Mouse (Mus musculus): Measurements from ENCODE around the gene Gm9844. TPM values are rescaled to one million over a fixed set of nuclear protein-coding genes. Genes with fewer than 3 reads are reported as not detected.

The Gm9844 gene
- polyA plus RNA-seq, 1 experiment from 2014 or later = 22.1 TPM

- Histone ChIP-seq H3K4me3 (ENCODE audit: low read depth, low read length) (no peak overlapping the region), H3K9ac (ENCODE audit: low read length) (no peak overlapping the region), H3K4me1 (ENCODE audit: control insufficient read depth, insufficient read depth, low read length) (no peaks in the 10 kb centered on the region), H3K36me3 (ENCODE audit: control insufficient read depth, insufficient read depth, low read length) (no peaks in the 10 kb centered on the region), H3K4me2 (ENCODE audit: low read depth, severe bottlenecking) (no peak overlapping the region), H3K27me3 (ENCODE audit: control insufficient read depth, insufficient read depth, low read length) (no peaks in the 10 kb centered on the region), H3K9me3 (ENCODE audit: control insufficient read depth, low read length) (no peaks in the 10 kb centered on the region), H3K27ac (replicated peaks; ENCODE audit: low read depth, low read length) (no peak overlapping the region)
- DNase-seq (ENCODE audit: low spot score) = no peak
- WGBS = 31% methylated on average over 2 of the region's 2 CpGs
- no peak for ATAC-seq (ENCODE audit: insufficient number of reproducible peaks, low FRiP score, low TSS enrichment, low read depth)
These were observed 17.6 kb downstream of the Gm9844 start for GRCm38 (mm10) chr7:24879620-24880019.

GRCm38 (mm10) chr7:24882416-24883199, 20.6 kb downstream of the Gm9844 start:
- no peak for ATAC-seq (ENCODE audit: insufficient number of reproducible peaks, low FRiP score, low TSS enrichment, low read depth)
- H3K9me3 ChIP-seq (ENCODE audit: control insufficient read depth, low read length) = no peaks in the 10 kb centered on the region
- DNase-seq (ENCODE audit: low spot score) = no peak
- peaks cover 19% of the 10 kb centered on the region for H3K4me1 ChIP-seq (ENCODE audit: control insufficient read depth, insufficient read depth, low read length)
- H3K27me3 ChIP-seq (ENCODE audit: control insufficient read depth, insufficient read depth, low read length) = no peaks in the 10 kb centered on the region
- peaks cover 16% of the 10 kb centered on the region for H3K36me3 ChIP-seq (ENCODE audit: control insufficient read depth, insufficient read depth, low read length)
- no peak overlapping the region for H3K4me3 ChIP-seq (ENCODE audit: low read depth, low read length)
- H3K4me2 ChIP-seq (ENCODE audit: low read depth, severe bottlenecking) = no peak overlapping the region
- no peak overlapping the region for H3K9ac ChIP-seq (ENCODE audit: low read length)
- H3K27ac ChIP-seq (replicated peaks; ENCODE audit: low read depth, low read length) = no peak overlapping the region
- 90% methylated on average over 9 of the region's 9 CpGs for WGBS

DNA sequence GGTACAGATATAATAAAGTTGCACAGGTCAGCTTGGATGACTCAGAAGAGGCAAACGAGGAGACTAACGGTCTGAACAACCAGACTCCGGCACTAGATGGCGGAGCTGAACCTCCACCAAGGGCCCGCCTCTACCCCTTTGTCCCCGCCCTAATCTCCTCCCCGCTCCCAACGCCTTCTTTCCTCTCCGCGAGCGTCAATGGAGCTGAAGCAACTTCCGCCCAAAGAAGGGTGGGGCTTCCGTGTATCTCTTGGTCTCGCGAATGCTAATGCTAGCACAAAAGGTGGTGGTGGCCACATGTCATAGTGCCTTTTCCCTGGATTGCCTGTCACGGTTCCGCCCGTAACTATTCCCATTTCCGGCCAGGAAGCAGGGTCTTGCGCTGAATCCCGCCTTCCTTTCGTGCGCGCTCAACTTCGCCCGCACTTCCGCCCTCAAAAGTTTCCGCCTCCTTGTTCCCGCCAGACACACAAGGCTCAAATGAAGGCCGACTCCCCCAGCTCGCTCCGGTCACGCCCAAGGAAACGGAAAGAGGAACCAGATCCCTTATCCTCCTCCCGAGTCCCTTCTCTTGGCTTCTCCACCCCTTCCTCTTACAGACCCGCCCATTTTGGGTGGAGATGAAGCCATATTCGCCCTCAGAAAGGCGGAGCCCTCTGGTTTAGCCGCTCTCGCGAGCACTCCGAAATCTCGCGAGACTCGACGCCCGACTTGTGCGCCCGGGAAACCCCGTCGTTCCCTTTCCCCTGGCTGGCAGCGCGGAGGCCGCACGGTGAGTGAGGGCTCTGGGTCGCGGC, 22.1 kb downstream of the Gm9844 start, which contains the start of gene Rps19:
Gene Rps19, plus strand, starts transcription at position 476 of the 797 bp plus-strand sequence.
- Histone ChIP-seq H3K9me3 (ENCODE audit: control insufficient read depth, low read length) (no peaks in the 10 kb centered on the region), H3K27me3 (ENCODE audit: control insufficient read depth, insufficient read depth, low read length) (no peaks in the 10 kb centered on the region), H3K36me3 (ENCODE audit: control insufficient read depth, insufficient read depth, low read length) (peaks cover 25% of the 10 kb centered on the region), H3K4me1 (ENCODE audit: control insufficient read depth, insufficient read depth, low read length) (peaks cover 19% of the 10 kb centered on the region), H3K4me3 (ENCODE audit: low read depth, low read length) (peak within 1 kb of the TSS; percentile 100), H3K4me2 (ENCODE audit: low read depth, severe bottlenecking) (peak within 1 kb of the TSS; percentile 77), H3K27ac (replicated peaks; ENCODE audit: low read depth, low read length) (peak within 1 kb of the TSS; percentile 82), H3K9ac (ENCODE audit: low read length) (peak within 1 kb of the TSS; percentile 100)
- DNase-seq (ENCODE audit: low spot score) (peak; percentile 99), ATAC-seq (ENCODE audit: insufficient number of reproducible peaks, low FRiP score, low TSS enrichment, low read depth) (peak; percentile 94)
- under 1% methylated on average over 57 of the region's 57 CpGs for WGBS

DNA sequence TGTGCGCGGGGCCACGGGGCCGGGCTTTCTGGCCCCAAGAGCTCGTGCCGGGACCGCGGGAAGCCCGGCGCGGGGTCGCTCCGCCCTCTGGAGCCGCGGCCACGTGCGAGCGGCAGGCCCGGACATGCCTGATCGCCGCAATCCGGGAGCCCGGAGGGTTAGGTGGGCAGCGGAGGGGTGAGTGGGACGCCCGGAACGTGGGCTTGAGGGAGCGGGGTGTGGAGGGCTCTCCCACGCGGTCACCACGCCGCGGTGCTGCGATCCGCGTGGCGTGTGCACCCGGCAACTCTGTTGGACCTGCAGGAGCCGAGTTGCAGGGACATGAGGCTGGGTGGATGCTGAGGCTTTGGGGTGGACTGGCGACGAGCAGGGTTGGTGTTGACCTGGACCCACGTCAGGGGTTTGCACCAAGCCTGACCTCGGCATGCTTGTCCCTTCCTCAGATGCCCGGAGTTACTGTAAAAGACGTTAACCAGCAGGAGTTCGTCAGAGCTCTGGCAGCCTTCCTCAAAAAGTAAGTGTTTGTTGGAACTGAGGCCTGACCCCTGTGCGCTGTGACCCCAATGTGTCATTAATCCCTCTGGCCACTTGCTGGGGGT, 22.8 kb downstream of the Gm9844 start:
- peaks cover 31% of the 10 kb centered on the region for H3K36me3 ChIP-seq (ENCODE audit: control insufficient read depth, insufficient read depth, low read length)
- DNase-seq (ENCODE audit: low spot score) = no peak
- ATAC-seq (ENCODE audit: insufficient number of reproducible peaks, low FRiP score, low TSS enrichment, low read depth) = no peak
- H3K4me2 ChIP-seq (ENCODE audit: low read depth, severe bottlenecking) = peak overlapping the region; percentile 77
- peak overlapping the region; percentile 82 for H3K27ac ChIP-seq (replicated peaks; ENCODE audit: low read depth, low read length)
- peak overlapping the region; percentile 100 for H3K9ac ChIP-seq (ENCODE audit: low read length)
- no peaks in the 10 kb centered on the region for H3K27me3 ChIP-seq (ENCODE audit: control insufficient read depth, insufficient read depth, low read length)
- 0% methylated on average over 47 of the region's 47 CpGs for WGBS
- H3K9me3 ChIP-seq (ENCODE audit: control insufficient read depth, low read length) = no peaks in the 10 kb centered on the region
- peak overlapping the region; percentile 100 for H3K4me3 ChIP-seq (ENCODE audit: low read depth, low read length)
- peaks cover 19% of the 10 kb centered on the region for H3K4me1 ChIP-seq (ENCODE audit: control insufficient read depth, insufficient read depth, low read length)

DNA sequence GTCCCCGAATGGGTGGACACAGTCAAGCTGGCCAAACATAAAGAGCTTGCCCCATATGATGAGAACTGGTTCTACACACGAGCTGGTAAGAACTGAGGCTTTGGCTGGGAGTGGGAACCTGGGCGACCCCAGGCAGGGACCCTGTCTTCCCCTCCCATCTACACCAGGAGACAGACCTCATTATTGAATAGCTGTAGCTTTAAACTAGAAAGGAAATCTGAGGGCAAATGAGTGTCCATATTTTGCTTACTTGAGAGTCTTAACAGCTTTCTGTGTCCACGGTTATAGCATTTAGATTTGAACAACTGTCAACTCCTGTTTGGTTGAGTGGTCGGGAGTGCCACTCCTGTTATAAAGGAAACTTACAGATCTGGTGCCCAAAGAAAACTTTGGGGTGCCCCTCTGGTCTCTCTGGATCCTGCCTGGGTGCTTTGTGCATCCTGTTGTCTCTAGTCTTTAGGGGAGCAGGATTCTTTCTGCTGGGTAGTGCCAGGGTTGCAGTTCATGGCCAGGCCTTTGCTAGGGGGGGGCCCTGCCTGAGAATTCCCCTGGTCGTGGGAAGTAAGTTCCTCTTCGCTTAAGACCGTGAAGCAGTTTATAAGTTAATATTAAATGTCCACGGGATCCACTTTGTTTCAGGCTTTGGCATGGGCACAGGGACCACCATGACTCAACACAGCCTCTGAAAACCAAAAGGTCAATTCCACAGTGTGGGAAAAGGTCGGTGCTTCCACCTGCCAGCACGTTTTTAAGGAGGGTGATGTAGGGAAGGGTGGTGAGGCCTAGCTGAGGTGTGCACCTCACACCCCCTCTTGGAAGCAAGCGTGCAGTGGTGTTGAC, 23.7 kb downstream of the Gm9844 start:
- Histone ChIP-seq H3K27me3 (ENCODE audit: control insufficient read depth, insufficient read depth, low read length) (no peaks in the 10 kb centered on the region), H3K4me2 (ENCODE audit: low read depth, severe bottlenecking) (peak overlapping the region; percentile 77), H3K9me3 (ENCODE audit: control insufficient read depth, low read length) (no peaks in the 10 kb centered on the region), H3K4me3 (ENCODE audit: low read depth, low read length) (peak overlapping the region; percentile 100), H3K36me3 (ENCODE audit: control insufficient read depth, insufficient read depth, low read length) (peaks cover 31% of the 10 kb centered on the region), H3K4me1 (ENCODE audit: control insufficient read depth, insufficient read depth, low read length) (peaks cover 19% of the 10 kb centered on the region), H3K27ac (replicated peaks; ENCODE audit: low read depth, low read length) (no peak overlapping the region), H3K9ac (ENCODE audit: low read length) (peak overlapping the region; percentile 100)
- WGBS = 47% methylated on average over 12 of the region's 12 CpGs
- DNase-seq (ENCODE audit: low spot score) (no peak), ATAC-seq (ENCODE audit: insufficient number of reproducible peaks, low FRiP score, low TSS enrichment, low read depth) (no peak)

GRCm38 (mm10) chr7:24886308-24886633, 24.3 kb downstream of the Gm9844 start:
- peak overlapping the region; percentile 100 for H3K4me3 ChIP-seq (ENCODE audit: low read depth, low read length)
- peak overlapping the region; percentile 77 for H3K4me2 ChIP-seq (ENCODE audit: low read depth, severe bottlenecking)
- WGBS = 82% methylated on average over 4 of the region's 4 CpGs
- no peak overlapping the region for H3K27ac ChIP-seq (replicated peaks; ENCODE audit: low read depth, low read length)
- H3K27me3 ChIP-seq (ENCODE audit: control insufficient read depth, insufficient read depth, low read length) = no peaks in the 10 kb centered on the region
- peaks cover 19% of the 10 kb centered on the region for H3K4me1 ChIP-seq (ENCODE audit: control insufficient read depth, insufficient read depth, low read length)
- peaks cover 31% of the 10 kb centered on the region for H3K36me3 ChIP-seq (ENCODE audit: control insufficient read depth, insufficient read depth, low read length)
- peak overlapping the region; percentile 100 for H3K9ac ChIP-seq (ENCODE audit: low read length)
- no peaks in the 10 kb centered on the region for H3K9me3 ChIP-seq (ENCODE audit: control insufficient read depth, low read length)
- no peak for DNase-seq (ENCODE audit: low spot score)
- no peak for ATAC-seq (ENCODE audit: insufficient number of reproducible peaks, low FRiP score, low TSS enrichment, low read depth)

GRCm38 (mm10) chr7:24887096-24887495, 25.1 kb downstream of the Gm9844 start:
- Histone ChIP-seq H3K27ac (replicated peaks; ENCODE audit: low read depth, low read length) (no peak overlapping the region), H3K4me1 (ENCODE audit: control insufficient read depth, insufficient read depth, low read length) (peaks cover 19% of the 10 kb centered on the region), H3K9me3 (ENCODE audit: control insufficient read depth, low read length) (no peaks in the 10 kb centered on the region), H3K4me3 (ENCODE audit: low read depth, low read length) (no peak overlapping the region), H3K4me2 (ENCODE audit: low read depth, severe bottlenecking) (peak overlapping the region; percentile 77; the same call in 1 of the 2 replicates), H3K27me3 (ENCODE audit: control insufficient read depth, insufficient read depth, low read length) (no peaks in the 10 kb centered on the region), H3K36me3 (ENCODE audit: control insufficient read depth, insufficient read depth, low read length) (peaks cover 31% of the 10 kb centered on the region), H3K9ac (ENCODE audit: low read length) (peak overlapping the region; percentile 24; the same call in 1 of the 2 replicates)
- 71% methylated on average over 4 of the region's 4 CpGs for WGBS
- DNase-seq (ENCODE audit: low spot score) (no peak), ATAC-seq (ENCODE audit: insufficient number of reproducible peaks, low FRiP score, low TSS enrichment, low read depth) (no peak)
